Mouse (Mus musculus) heart, postnatal 0 days (tissue): ENCODE results near the gene Lefty2. TPM values are rescaled to one million over a fixed set of nuclear protein-coding genes. Genes with fewer than 3 reads are reported as not detected.
A peak's percentile ranks its signal among the peaks of the same experiment; 100 is the strongest.

Source experiments
- ATAC-seq: fragments of 200-750 bp; cut with Nextera tagmentation; 2 replicates; pipeline ENCODE4 v1.8.0; 2017; ENCODE audit warnings: low read depth, moderate number of reproducible peaks, moderate library complexity; ENCODE audit not compliant: insufficient read depth
- DNase-seq: peaks from one replicate; pipeline ENCODE4 v3.0.0-alpha.2; 2016; ENCODE audit warnings: low spot score
- H3K27ac ChIP-seq: fragments of 300-500 bp; sonication (generic); 2 replicates; pipeline ENCODE4 v1.5.1; 2014; ENCODE audit warnings: low read depth, mild to moderate bottlenecking
- H3K27me3 ChIP-seq: fragments of 300-500 bp; sonication (generic); 2 replicates; pipeline ENCODE4 v1.6.1; 2014; ENCODE audit warnings: low read length, mixed read lengths; ENCODE audit not compliant: control insufficient read depth, insufficient read depth
- H3K36me3 ChIP-seq: fragments of 300-500 bp; sonication (generic); replicated peaks from 2 replicates; pipeline ENCODE4 v1.6.1; 2014; ENCODE audit warnings: low read length, mixed read lengths; ENCODE audit not compliant: control insufficient read depth, insufficient read depth
- H3K4me1 ChIP-seq: fragments of 300-500 bp; sonication (generic); 2 replicates; pipeline ENCODE4 v1.6.1; 2014; ENCODE audit warnings: antibody characterized with exemption; ENCODE audit not compliant: control insufficient read depth, insufficient read depth
- H3K4me2 ChIP-seq: fragments of 300-500 bp; sonication (generic); 2 replicates; pipeline ENCODE4 v1.6.1; 2014; ENCODE audit warnings: low read depth, mild to moderate bottlenecking, low read length, moderate library complexity
- H3K4me3 ChIP-seq: fragments of 300-500 bp; sonication (generic); 2 replicates; pipeline ENCODE4 v1.5.1; 2014; ENCODE audit warnings: low read depth, low read length
- H3K9ac ChIP-seq: fragments of 300-500 bp; sonication (generic); replicated peaks from 2 replicates; pipeline ENCODE4 v1.6.1; 2014; ENCODE audit warnings: low read depth, low read length, mixed read lengths
- H3K9me3 ChIP-seq: fragments of 300-500 bp; sonication (generic); replicated peaks from 2 replicates; pipeline ENCODE4 v1.6.1; 2016; ENCODE audit warnings: low read length; ENCODE audit not compliant: control insufficient read depth
- CTCF ChIP-seq: IDR thresholded peaks from 2 replicates; pipeline ENCODE4 v1.5.1; 2016; ENCODE audit warnings: antibody characterized with exemption, control low read depth, low read depth
- EP300 ChIP-seq: IDR thresholded peaks from 2 replicates; pipeline ENCODE4 v1.6.1; 2016; ENCODE audit warnings: antibody characterized with exemption, low read depth
- WGBS: fragments of 180-500 bp; shearing (Covaris S2); extraction: QIAGEN DNeasy Blood & Tissue Kit; methylation state at CpG from one replicate; pipeline ENCODE4 v1.1.7; 2014; 5-methylcytosine and 5-hydroxymethylcytosine counted together
- polyA plus RNA-seq: library from polyadenylated mRNA; unstranded; fragments of >200 nt; fragmentation: Nextera tagmentation; extraction: Ambion mirVana; gene quantifications from 2 replicates; pipeline ENCODE4 v1.2.1, GENCODE M21; 2015
- total RNA-seq: library from RNA; depleted of rRNA; stranded (reverse); fragments of >200 nt; gene quantifications from 2 replicates; pipeline ENCODE4 v1.2.3, GENCODE M21; 2014; ENCODE audit warnings: low replicate concordance

The Lefty2 gene
- total and polyA plus RNA-seq, 2 experiments from 2014 or later = 0.07 TPM; not detected in 1

GRCm38 (mm10) chr1:180941726-180942125, 48.8 kb downstream of the Lefty2 start:
- no peak for TF ChIP-seq CTCF
- TF ChIP-seq EP300 = no peak
- Histone ChIP-seq H3K9me3 (no peaks in the 10 kb centered on the region), H3K36me3 (peaks cover 2% of the 10 kb centered on the region), H3K4me2 (peak overlapping the region; percentile 72), H3K27ac (peak overlapping the region; percentile 94), H3K4me1 (peaks cover 26% of the 10 kb centered on the region), H3K27me3 (peaks cover 4% of the 10 kb centered on the region; the same call in 1 of the 2 replicates), H3K4me3 (peak overlapping the region; percentile 92), H3K9ac (peak overlapping the region; percentile 87)
- 4% methylated on average over 18 of the region's 18 CpGs for WGBS
- DNase-seq (no peak), ATAC-seq (peak; percentile 10; the same call in 1 of the 2 replicates)

- Histone ChIP-seq H3K27ac (peak within 1 kb of the TSS; percentile 94), H3K4me2 (peak within 1 kb of the TSS; percentile 72), H3K4me1 (peaks cover 23% of the 10 kb centered on the region), H3K27me3 (peaks cover 2% of the 10 kb centered on the region; the same call in 1 of the 2 replicates), H3K9me3 (no peaks in the 10 kb centered on the region), H3K4me3 (peak within 1 kb of the TSS; percentile 92), H3K9ac (peak within 1 kb of the TSS; percentile 87), H3K36me3 (peaks cover 9% of the 10 kb centered on the region)
- no peak for TF ChIP-seq EP300
- no peak for TF ChIP-seq CTCF
- under 1% methylated on average over 72 of the region's 73 CpGs for WGBS
- ATAC-seq (peak; percentile 78), DNase-seq (peak; percentile 80)
Measured at GRCm38 (mm10) chr1:180942166-180943031, 49.5 kb downstream of the Lefty2 start, which contains the start of gene Tmem63a. Tmem63a (plus strand) TSS chr1:180942344.

GRCm38 (mm10) chr1:180943032-180943644, 50.2 kb downstream of the Lefty2 start:
- TF ChIP-seq CTCF = no peak
- TF ChIP-seq EP300 = no peak
- peak overlapping the region; percentile 94 for H3K27ac ChIP-seq
- H3K4me2 ChIP-seq = peak overlapping the region; percentile 72
- H3K27me3 ChIP-seq = no peaks in the 10 kb centered on the region
- H3K4me1 ChIP-seq = peaks cover 23% of the 10 kb centered on the region
- no peaks in the 10 kb centered on the region for H3K9me3 ChIP-seq
- H3K4me3 ChIP-seq = peak overlapping the region; percentile 92
- peaks cover 17% of the 10 kb centered on the region for H3K36me3 ChIP-seq
- ATAC-seq = no peak
- DNase-seq = no peak
- WGBS = 43% methylated on average over 11 of the region's 11 CpGs
- peak overlapping the region; percentile 87 for H3K9ac ChIP-seq

GRCm38 (mm10) chr1:180943896-180944295, 51.0 kb downstream of the Lefty2 start:
- H3K9me3 ChIP-seq = no peaks in the 10 kb centered on the region
- no peaks in the 10 kb centered on the region for H3K27me3 ChIP-seq
- peaks cover 23% of the 10 kb centered on the region for H3K4me1 ChIP-seq
- DNase-seq = no peak
- H3K4me3 ChIP-seq = no peak overlapping the region
- no peak overlapping the region for H3K9ac ChIP-seq
- H3K27ac ChIP-seq = 0 out of 2 replicates have a peak overlapping the region, but pooled peaks have one; percentile 0
- H3K4me2 ChIP-seq = no peak overlapping the region; the same call in 1 of the 2 replicates
- TF ChIP-seq EP300 (no peak), CTCF (no peak)
- H3K36me3 ChIP-seq = peaks cover 23% of the 10 kb centered on the region
- ATAC-seq = no peak
- 79% methylated on average over 1 of the region's 1 CpGs for WGBS

DNA sequence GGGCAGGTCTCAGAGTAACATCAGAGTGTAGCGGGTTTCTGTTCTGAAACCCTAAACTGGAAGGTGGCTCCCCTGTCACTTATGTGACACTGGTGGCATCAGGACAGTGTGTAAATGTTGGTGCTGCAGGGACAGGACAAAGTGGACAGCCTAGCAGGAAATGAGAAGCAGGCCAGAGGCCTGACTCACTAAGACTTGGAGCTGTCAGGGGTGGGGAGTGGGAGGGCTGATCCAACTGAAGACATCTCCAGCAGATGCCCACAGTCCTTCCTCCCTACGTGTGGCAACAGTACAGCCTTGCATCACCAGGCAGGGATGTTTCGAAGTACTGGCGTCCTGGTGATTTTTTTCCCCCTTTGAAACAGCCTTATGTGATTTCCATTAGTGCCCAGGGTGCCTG, 51.6 kb downstream of the Lefty2 start:
- no peak overlapping the region for H3K4me2 ChIP-seq
- TF ChIP-seq CTCF = no peak
- TF ChIP-seq EP300 = no peak

More for the DNA sequence above, 51.6 kb downstream of the Lefty2 start:
- Histone ChIP-seq H3K36me3 (peaks cover 30% of the 10 kb centered on the region), H3K27me3 (no peaks in the 10 kb centered on the region), H3K27ac (no peak overlapping the region; the same call in 1 of the 2 replicates), H3K4me1 (peaks cover 23% of the 10 kb centered on the region), H3K9ac (no peak overlapping the region), H3K4me3 (no peak overlapping the region), H3K9me3 (no peaks in the 10 kb centered on the region)
- DNase-seq (no peak), ATAC-seq (no peak)
- WGBS = 78% methylated on average over 4 of the region's 4 CpGs
